Mouse (Mus musculus) layer of hippocampus, postnatal 10 days (tissue): ENCODE data around the gene Ifna1. TPM values are rescaled to one million over a fixed set of nuclear protein-coding genes. Genes with fewer than 3 reads are reported as not detected.

Experiments used
- DNase-seq, 2 experiments: peaks; one replicate each; pipeline ENCODE4 v3.0.0; 2021; ENCODE audit warnings: low spot score in 2 of 2
- total RNA-seq, 2 experiments: library from RNA; stranded (reverse); gene quantifications; 2 replicates each; pipeline ENCODE4 v1.2.3; 2021

Gene Ifna1
- total RNA-seq, 2 experiments from 2014 or later: not detected

DNA sequence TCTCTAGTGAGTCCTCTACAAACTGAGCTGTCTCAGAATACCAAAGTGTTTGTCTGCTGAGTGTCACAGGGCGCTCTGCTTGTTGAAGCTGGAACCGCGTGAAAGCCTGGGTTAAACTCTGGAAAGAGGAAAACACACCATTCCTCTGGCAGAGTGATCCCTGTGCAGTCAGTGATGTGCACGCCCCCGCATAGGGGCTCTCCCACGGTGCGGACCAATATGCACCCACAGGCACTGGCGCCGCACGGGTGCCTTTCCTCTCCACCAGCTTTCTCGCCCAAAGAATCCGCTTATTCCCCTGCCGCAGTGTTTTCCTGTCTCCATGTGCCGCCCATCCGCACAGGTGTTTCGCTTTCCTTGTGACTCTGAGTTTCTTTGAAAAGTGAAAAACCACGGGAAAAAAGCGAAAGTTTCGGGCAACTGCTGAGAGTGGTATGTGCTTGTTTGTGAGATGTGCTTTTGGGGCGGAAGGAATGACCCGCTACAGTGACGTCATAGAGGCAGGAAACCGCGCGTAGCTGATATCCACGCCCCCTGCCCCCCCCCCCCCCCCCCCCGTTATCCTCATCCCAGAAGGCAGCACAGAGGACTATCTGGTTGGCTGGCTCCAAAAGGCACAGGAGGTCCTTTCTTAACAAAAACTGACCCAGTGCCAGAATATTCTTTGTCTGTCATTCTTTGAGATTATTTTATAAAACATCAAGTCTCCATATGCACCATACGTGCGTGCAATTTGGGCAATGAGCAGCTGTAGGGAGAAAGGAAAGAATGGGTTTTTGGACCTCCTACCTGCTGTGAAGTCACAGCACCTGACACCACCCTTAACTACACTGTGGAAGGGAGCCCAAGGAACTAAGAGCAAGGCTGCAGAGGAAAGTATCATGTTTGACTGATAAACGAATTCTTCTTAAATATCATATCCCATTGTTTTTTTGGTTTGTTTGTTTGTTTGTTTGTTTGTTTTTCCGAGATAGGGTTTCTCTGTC, 18.3 kb downstream of the Ifna1 start:
- DNase-seq: peak; percentile 11 to 23

DNA sequence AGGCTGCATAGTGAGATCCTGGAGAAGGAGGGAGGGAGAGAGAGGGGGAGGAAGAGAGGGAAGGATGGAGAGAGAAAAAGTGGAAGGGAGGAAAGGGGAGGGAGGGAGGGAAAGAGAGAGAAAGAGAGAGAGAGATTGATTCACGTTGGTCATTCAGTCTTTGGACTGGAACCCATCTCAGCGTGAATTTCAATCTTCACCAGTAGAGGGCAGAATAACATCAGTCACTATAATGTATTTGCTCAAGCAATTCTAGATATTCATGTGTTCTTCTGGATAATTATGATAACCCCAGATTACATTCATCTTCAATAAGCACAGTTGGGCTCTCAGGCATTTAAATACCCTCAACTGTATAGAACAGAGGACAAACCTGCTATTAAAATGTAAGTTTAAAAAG, 22.8 kb downstream of the Ifna1 start:
- DNase-seq: peak in 1 of 2 experiments; percentile 30

DNA sequence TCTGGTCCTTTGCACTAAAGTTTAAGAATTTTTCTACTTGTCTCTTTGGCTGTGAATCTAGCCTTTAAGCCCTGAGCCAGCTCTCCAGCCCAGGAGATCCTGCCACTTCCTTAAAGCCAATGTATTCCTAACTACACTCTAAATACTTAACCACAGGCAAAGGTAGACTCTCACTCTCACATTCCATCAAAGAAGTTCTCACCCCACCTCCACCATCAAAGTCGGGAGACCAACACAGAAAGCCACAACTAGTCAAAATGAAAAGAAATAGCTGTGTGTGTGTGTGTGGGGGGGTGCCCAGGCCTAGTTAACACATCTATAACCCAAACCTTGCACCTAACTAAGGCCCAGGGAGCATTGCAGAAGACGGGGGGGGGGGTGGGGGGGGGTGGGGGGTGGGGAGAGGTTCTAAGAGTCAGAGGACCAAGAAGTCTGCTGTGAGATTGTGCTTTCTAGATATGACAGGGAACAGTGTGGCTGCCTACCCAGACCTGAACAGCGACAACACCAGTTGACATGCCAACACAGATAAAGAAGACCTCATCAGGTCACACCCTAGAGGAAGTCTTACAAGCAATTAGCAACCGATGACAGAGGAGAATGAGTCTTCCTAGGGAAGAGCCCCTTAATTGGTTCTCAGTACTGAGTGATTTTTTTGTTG, 25.7 kb downstream of the Ifna1 start:
- DNase-seq: no peak

DNA sequence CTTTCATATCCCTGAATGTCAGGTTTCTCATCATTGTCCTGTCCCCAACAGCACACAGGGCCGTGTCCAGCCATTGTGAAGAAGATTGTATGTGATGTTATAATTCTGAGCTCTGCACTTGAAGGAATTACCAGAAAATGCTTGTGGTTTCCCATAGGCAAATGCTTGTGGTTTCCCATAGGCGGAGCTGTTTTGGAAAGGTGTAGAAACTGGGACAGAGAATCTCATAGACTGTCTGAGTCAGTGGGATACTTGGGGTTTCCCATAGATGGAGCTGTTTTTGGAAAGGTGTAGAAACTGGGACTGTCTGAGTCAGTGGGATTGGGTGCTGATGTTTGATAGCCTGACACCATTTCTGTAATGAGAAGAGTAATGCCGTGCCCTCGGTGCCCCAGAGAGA, 26.6 kb downstream of the Ifna1 start:
- DNase-seq: no peak

DNA sequence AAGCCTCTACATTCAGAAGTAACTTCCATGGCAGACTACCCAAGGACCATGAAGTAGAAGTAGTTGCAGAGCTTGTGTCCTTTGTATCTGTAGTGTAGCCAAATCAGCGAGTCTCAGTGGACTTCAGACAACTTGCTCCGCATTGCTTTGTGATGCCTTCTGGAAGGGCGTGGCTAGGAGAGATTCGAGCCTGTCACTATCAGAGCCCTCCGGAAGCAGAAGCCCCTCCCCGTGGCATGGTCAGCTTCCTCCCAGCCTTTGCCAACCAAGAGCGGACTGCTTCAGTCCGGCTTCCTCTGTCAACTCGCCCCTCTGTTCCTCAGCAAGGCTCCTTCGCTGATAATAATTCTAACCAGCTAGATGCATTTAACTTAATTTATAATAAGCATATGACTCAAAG, 28.4 kb downstream of the Ifna1 start:
- DNase-seq: no peak

DNA sequence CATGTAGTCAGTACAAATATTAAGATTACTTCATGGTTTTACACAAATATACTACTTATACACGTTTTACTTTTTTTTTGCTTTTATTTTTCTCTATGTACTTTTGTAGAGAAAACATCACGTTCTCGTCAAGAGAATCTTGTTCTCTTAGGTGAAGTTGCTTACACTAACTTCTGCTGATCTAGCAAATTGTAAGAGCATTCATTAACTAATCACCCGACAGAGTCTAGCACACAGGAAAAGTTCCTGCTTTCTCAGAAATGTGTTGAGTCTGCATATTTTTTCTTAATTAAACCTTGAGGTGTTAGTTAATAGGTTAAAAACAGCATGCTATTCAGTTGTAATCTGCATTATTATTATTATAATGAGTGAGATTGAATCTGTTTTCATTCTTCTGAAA, 28.9 kb downstream of the Ifna1 start:
- DNase-seq: no peak

DNA sequence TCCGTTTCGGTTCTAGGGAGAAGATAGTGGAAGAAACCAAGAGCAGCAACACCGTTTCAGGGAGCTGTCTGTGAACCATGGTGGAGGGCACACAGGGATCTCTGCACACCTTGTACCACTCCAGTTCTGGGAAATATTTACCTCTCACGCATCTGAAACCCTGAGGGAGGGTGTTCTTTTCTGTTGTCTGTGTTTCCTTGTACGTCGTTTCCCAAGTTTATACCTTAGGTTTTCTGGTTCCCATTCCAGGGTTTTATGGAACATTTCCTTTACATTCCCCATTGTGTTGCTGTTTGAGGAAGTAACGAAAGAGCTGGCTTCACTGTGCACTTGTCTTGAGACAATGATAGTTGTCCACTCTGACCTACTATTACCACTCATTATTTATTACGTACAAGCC, 30.2 kb downstream of the Ifna1 start, which contains the start of gene Ifne:
Gene Ifne, minus strand, starts transcription at position 101 of the 400 bp plus-strand sequence.
- DNase-seq: no peak

DNA sequence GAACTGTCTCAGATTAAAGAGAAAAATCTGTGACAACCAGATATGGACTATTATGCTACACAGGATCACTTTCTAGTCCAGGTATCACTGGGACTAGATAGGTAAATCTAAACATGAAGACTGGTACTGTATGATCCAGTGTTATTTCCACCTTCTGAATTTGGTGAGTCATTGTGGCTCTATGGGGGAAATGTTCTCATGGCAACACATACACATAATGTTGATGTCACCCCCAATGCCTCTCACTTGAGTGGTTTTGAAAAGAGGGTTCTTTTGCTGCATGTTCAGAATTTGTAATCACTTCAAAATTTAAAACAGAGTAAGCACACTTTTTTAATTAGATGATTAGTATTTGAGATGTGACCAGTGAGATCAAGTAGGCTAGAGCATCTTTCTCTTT, 38.3 kb downstream of the Ifna1 start:
- DNase-seq: no peak

DNA sequence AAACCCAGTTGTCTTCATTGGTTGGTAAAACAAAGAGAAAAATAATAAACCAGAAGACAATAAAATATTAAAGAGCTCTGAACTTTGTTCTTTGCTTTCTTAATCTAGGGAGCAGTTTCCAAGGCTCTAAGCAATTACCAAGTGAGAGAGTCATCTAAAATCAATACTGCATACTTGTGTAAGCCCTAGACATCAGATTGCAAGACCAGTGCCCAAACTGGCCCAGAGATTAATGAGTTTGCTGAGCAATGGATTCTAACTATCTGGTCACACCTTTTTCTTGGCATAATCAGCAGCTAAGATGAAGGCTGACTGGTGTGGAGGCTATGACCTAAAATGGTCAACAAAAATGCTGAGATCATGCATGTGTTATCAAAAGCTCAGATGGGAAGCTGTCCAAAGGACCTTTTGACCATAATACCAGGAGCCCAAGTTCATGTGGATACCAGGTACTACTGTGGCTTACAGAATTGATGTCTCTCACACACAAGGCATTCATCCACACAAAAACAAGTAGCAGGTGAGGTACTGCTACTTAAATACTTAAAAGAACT, 43.4 kb downstream of the Ifna1 start:
- no peak for DNase-seq

Other genes with a start within 250 kb of the Ifna1 start
- not detected for gene Ifna12, start 246.7 kb upstream of the Ifna1 start, total RNA-seq
- gene C87499, start 215.7 kb upstream of the Ifna1 start, total RNA-seq: not detected
- not detected for gene Ifna13, start 205.6 kb upstream of the Ifna1 start, total RNA-seq
- gene Ifna16, start 173.2 kb upstream of the Ifna1 start, total RNA-seq: not detected
- gene Ifna2, start 166.2 kb upstream of the Ifna1 start, total RNA-seq: not detected
- gene Ifnab, start 158.7 kb upstream of the Ifna1 start, total RNA-seq: not detected
- 1 to 10 TPM; 1.2 to 1.3 TPM for gene Gm26566, start 128.3 kb upstream of the Ifna1 start, total RNA-seq
- 100 to 1,000 TPM; 102 to 104 TPM for gene Klhl9, start 127.6 kb upstream of the Ifna1 start, total RNA-seq
- not detected for gene Gm13271, start 95.2 kb upstream of the Ifna1 start, total RNA-seq
- gene Gm13283, start 90.0 kb upstream of the Ifna1 start, total RNA-seq: not detected
- gene Gm13290, start 76.3 kb upstream of the Ifna1 start, total RNA-seq: not detected
- gene Gm13289, start 73.2 kb upstream of the Ifna1 start, total RNA-seq: not detected
- not detected for gene Gm13272, start 70.2 kb upstream of the Ifna1 start, total RNA-seq
- not detected for gene Ifnz, start 68.0 kb upstream of the Ifna1 start, total RNA-seq
- gene Gm13276, start 64.4 kb upstream of the Ifna1 start, total RNA-seq: not detected
- not detected for gene Gm13277, start 61.5 kb upstream of the Ifna1 start, total RNA-seq
- not detected for gene Gm13278, start 58.5 kb upstream of the Ifna1 start, total RNA-seq
- not detected for gene Gm13275, start 55.6 kb upstream of the Ifna1 start, total RNA-seq
- gene Gm13279, start 52.7 kb upstream of the Ifna1 start, total RNA-seq: not detected
- not detected for gene Gm13285, start 50.4 kb upstream of the Ifna1 start, total RNA-seq
- not detected for gene Gm13287, start 46.8 kb upstream of the Ifna1 start, total RNA-seq
- gene Gm13288, start 44.6 kb upstream of the Ifna1 start, total RNA-seq: not detected
- gene Ifna7, start 33.9 kb upstream of the Ifna1 start, total RNA-seq: not detected
- not detected for gene Ifna11, start 30.1 kb upstream of the Ifna1 start, total RNA-seq
- gene Ifna6, start 22.7 kb upstream of the Ifna1 start, total RNA-seq: not detected
- not detected for gene Ifna5, start 14.6 kb upstream of the Ifna1 start, total RNA-seq
- gene Ifna4, start 8.2 kb upstream of the Ifna1 start, total RNA-seq: not detected
- gene Ifne, start 30.1 kb downstream of the Ifna1 start, total RNA-seq: not detected